Mouse (Mus musculus) hindbrain, embryonic 16.5 days (tissue): ENCODE results near the gene Gpr4. TPM values are rescaled to one million over a fixed set of nuclear protein-coding genes. Genes with fewer than 3 reads are reported as not detected.

Experiments
- ATAC-seq: fragments of 200-750 bp; cut with Nextera tagmentation; 2 replicates; pipeline ENCODE4 v1.8.0; 2017; ENCODE audit warnings: moderate TSS enrichment, moderate library complexity
- H3K27ac ChIP-seq: fragments of 300-500 bp; sonication (generic); 2 replicates; pipeline ENCODE4 v1.5.1; 2014; ENCODE audit warnings: low read depth, mild to moderate bottlenecking, control low read depth, low read length, moderate library complexity
- H3K27me3 ChIP-seq: fragments of 300-500 bp; sonication (generic); replicated peaks from 2 replicates; pipeline ENCODE4 v1.6.1; 2014; ENCODE audit warnings: low read length; ENCODE audit not compliant: control insufficient read depth, insufficient read depth
- H3K36me3 ChIP-seq: fragments of 300-500 bp; sonication (generic); 2 replicates; pipeline ENCODE4 v1.6.1; 2014; ENCODE audit warnings: mild to moderate bottlenecking, low read length, moderate library complexity, mixed read lengths; ENCODE audit not compliant: control insufficient read depth, insufficient read depth
- H3K4me1 ChIP-seq: fragments of 300-500 bp; sonication (generic); 2 replicates; pipeline ENCODE4 v1.6.1; 2014; ENCODE audit warnings: low read depth, low read length; ENCODE audit not compliant: control insufficient read depth, insufficient read depth
- H3K4me2 ChIP-seq: fragments of 300-500 bp; sonication (generic); 2 replicates; pipeline ENCODE4 v1.6.1; 2014; ENCODE audit warnings: mild to moderate bottlenecking, low read length, control low read depth, moderate library complexity
- H3K4me3 ChIP-seq: fragments of 300-500 bp; sonication (generic); 2 replicates; pipeline ENCODE4 v1.5.1; 2014; ENCODE audit warnings: mild to moderate bottlenecking, low read length, control low read depth, moderate library complexity
- H3K9ac ChIP-seq: fragments of 300-500 bp; sonication (generic); 2 replicates; pipeline ENCODE4 v1.6.1; 2014; ENCODE audit warnings: low read depth, mild to moderate bottlenecking, control low read depth, low read length, moderate library complexity
- H3K9me3 ChIP-seq: fragments of 300-500 bp; sonication (generic); 2 replicates; pipeline ENCODE4 v1.6.1; 2014; ENCODE audit warnings: mild to moderate bottlenecking, low read length, moderate library complexity; ENCODE audit not compliant: control insufficient read depth
- WGBS: fragments of 180-500 bp; shearing (Covaris S2); extraction: QIAGEN DNeasy Blood & Tissue Kit; methylation state at CpG from one replicate; pipeline ENCODE4 v1.1.7; 2014; 5-methylcytosine and 5-hydroxymethylcytosine counted together
- microRNA counts: library from miRNA; unstranded; fragments of <30 nt; microRNA quantifications from one replicate; lab custom pipeline; 2016
- microRNA-seq: library from miRNA; unstranded; fragments of <30 nt; microRNA quantifications from one replicate; pipeline ENCODE4, GENCODE M21; 2017
- polyA plus RNA-seq: library from polyadenylated mRNA; unstranded; fragments of >200 nt; fragmentation: Nextera tagmentation; extraction: Ambion mirVana; gene quantifications from 2 replicates; pipeline ENCODE4 v1.2.1, GENCODE M21; 2015

The Gpr4 gene
- polyA plus RNA-seq, 1 experiment from 2014 or later = 3.1 TPM

- H3K27ac ChIP-seq = peak overlapping the region; percentile 67
- H3K9me3 ChIP-seq = no peaks in the 10 kb centered on the region
- WGBS = under 1% methylated on average over 16 of the region's 19 CpGs
- H3K36me3 ChIP-seq = no peaks in the 10 kb centered on the region
- ATAC-seq = peak; percentile 31; the same call in 1 of the 2 replicates
- peak overlapping the region; percentile 98 for H3K4me2 ChIP-seq
- H3K27me3 ChIP-seq = no peaks in the 10 kb centered on the region
- peaks cover 20% of the 10 kb centered on the region for H3K4me1 ChIP-seq
- H3K9ac ChIP-seq = peak overlapping the region; percentile 86
- H3K4me3 ChIP-seq = peak overlapping the region; percentile 84
Observed at GRCm38 (mm10) chr7:19269721-19270441, 57.5 kb downstream of the Gpr4 start.

GRCm38 (mm10) chr7:19270509-19271237, 58.3 kb downstream of the Gpr4 start:
- peak overlapping the region; percentile 86 for H3K9ac ChIP-seq
- peak overlapping the region; percentile 89 for H3K27ac ChIP-seq
- H3K27me3 ChIP-seq = no peaks in the 10 kb centered on the region
- peaks cover 20% of the 10 kb centered on the region for H3K4me1 ChIP-seq
- peak overlapping the region; percentile 84 for H3K4me3 ChIP-seq
- WGBS = 2% methylated on average over 15 of the region's 21 CpGs
- H3K9me3 ChIP-seq = no peaks in the 10 kb centered on the region
- H3K4me2 ChIP-seq = peak overlapping the region; percentile 98
- no peaks in the 10 kb centered on the region for H3K36me3 ChIP-seq
- 0 out of 2 replicates have a peak, but pooled peaks have one; percentile 0 for ATAC-seq

GRCm38 (mm10) chr7:19271238-19272172, 59.2 kb downstream of the Gpr4 start, which contains the start of gene Vasp:
Gene Vasp (minus strand): TSS chr7:19271817.
- WGBS = under 1% methylated on average over 49 of the region's 62 CpGs
- peak within 1 kb of the TSS; percentile 86 for H3K9ac ChIP-seq
- peaks cover 20% of the 10 kb centered on the region for H3K4me1 ChIP-seq
- peak within 1 kb of the TSS; percentile 89 for H3K27ac ChIP-seq
- H3K27me3 ChIP-seq = no peaks in the 10 kb centered on the region
- peak within 1 kb of the TSS; percentile 98 for H3K4me2 ChIP-seq
- H3K36me3 ChIP-seq = no peaks in the 10 kb centered on the region
- peak within 1 kb of the TSS; percentile 84 for H3K4me3 ChIP-seq
- ATAC-seq = peak; percentile 85
- H3K9me3 ChIP-seq = no peaks in the 10 kb centered on the region

GRCm38 (mm10) chr7:19272173-19272764, 59.9 kb downstream of the Gpr4 start:
- H3K27me3 ChIP-seq = no peaks in the 10 kb centered on the region
- peak; percentile 67 for ATAC-seq
- H3K9me3 ChIP-seq = no peaks in the 10 kb centered on the region
- peak overlapping the region; percentile 86 for H3K9ac ChIP-seq
- peak overlapping the region; percentile 89 for H3K27ac ChIP-seq
- no peaks in the 10 kb centered on the region for H3K36me3 ChIP-seq
- H3K4me2 ChIP-seq = peak overlapping the region; percentile 98
- peak overlapping the region; percentile 84 for H3K4me3 ChIP-seq
- H3K4me1 ChIP-seq = peaks cover 20% of the 10 kb centered on the region
- WGBS = under 1% methylated on average over 34 of the region's 36 CpGs

MicroRNAs encoded within 50 kb of the gene (microRNA counts, 519-probe panel; counts per million panel counts)
- microRNA mmu-miR-330 (lab: Ali Mortazavi, UCI) = 1,913 counts per million, percentile 24 among the panel's probes with 10 or more counts

Small RNA genes lying within 50 kb of the gene (microRNA-seq; reads per million reads assigned to microRNA genes)
- 571 reads per million, percentile 71 among the genes with 10 or more reads in this experiment for gene Mir330

Other genes with a start within 250 kb of the Gpr4 start
- 0.65 and 0.85 TPM in 2 replicates for gene Nanos2, start 225.1 kb upstream of the Gpr4 start, polyA plus RNA-seq
- gene Mypop, start 221.3 kb upstream of the Gpr4 start, polyA plus RNA-seq = 5.8 and 6.3 TPM in 2 replicates
- gene Irf2bp1, start 208.5 kb upstream of the Gpr4 start, polyA plus RNA-seq = 26.8 and 27.3 TPM in 2 replicates
- not detected in 2 replicates for gene Foxa3, start 189.0 kb upstream of the Gpr4 start, polyA plus RNA-seq
- 24.1 and 27.5 TPM in 2 replicates for gene Sympk, start 188.2 kb upstream of the Gpr4 start, polyA plus RNA-seq
- gene Rsph6a, start 157.8 kb upstream of the Gpr4 start, polyA plus RNA-seq = 0.17 and 0.40 TPM in 2 replicates
- 29.1 and 30.0 TPM in 2 replicates for gene Dmwd, start 136.3 kb upstream of the Gpr4 start, polyA plus RNA-seq
- gene Dmpk, start 128.7 kb upstream of the Gpr4 start, polyA plus RNA-seq = 8.0 and 12.3 TPM in 2 replicates
- gene Six5, start 117.9 kb upstream of the Gpr4 start, polyA plus RNA-seq = 1.9 and 2.9 TPM in 2 replicates
- gene Gm4969, start 94.2 kb upstream of the Gpr4 start, polyA plus RNA-seq = 7.0 and 8.8 TPM in 2 replicates
- gene Fbxo46, start 92.7 kb upstream of the Gpr4 start, polyA plus RNA-seq = 16.4 and 17.7 TPM in 2 replicates
- gene Qpctl, start 63.2 kb upstream of the Gpr4 start, polyA plus RNA-seq = 24.0 and 26.3 TPM in 2 replicates
- gene Snrpd2, start 62.8 kb upstream of the Gpr4 start, polyA plus RNA-seq = 107 and 110 TPM in 2 replicates
- 2.0 and 2.9 TPM in 2 replicates for gene Gipr, start 46.4 kb upstream of the Gpr4 start, polyA plus RNA-seq
- 9.4 and 12.3 TPM in 2 replicates for gene Eml2, start 36.1 kb upstream of the Gpr4 start, polyA plus RNA-seq
- 39.9 and 41.5 TPM in 2 replicates for gene Opa3, start 15.8 kb downstream of the Gpr4 start, polyA plus RNA-seq
- gene Vasp, start 59.3 kb downstream of the Gpr4 start, polyA plus RNA-seq = 39.9 and 42.9 TPM in 2 replicates
- gene Ppm1n, start 67.5 kb downstream of the Gpr4 start, polyA plus RNA-seq = 0.79 and 1.5 TPM in 2 replicates
- 124 and 126 TPM in 2 replicates for gene Rtn2, start 70.1 kb downstream of the Gpr4 start, polyA plus RNA-seq
- gene Fosb, start 97.5 kb downstream of the Gpr4 start, polyA plus RNA-seq = 0.06 and 0.10 TPM in 2 replicates
- gene Ercc1, start 132.2 kb downstream of the Gpr4 start, polyA plus RNA-seq = 80.6 and 87.2 TPM in 2 replicates
- 23.1 and 23.6 TPM in 2 replicates for gene Cd3eap, start 146.9 kb downstream of the Gpr4 start, polyA plus RNA-seq
- 1.5 and 1.9 TPM in 2 replicates for gene Ppp1r13l, start 147.2 kb downstream of the Gpr4 start, polyA plus RNA-seq
- 22.6 and 25.1 TPM in 2 replicates for gene Ercc2, start 169.5 kb downstream of the Gpr4 start, polyA plus RNA-seq
- 2.2 and 2.5 TPM in 2 replicates for gene Klc3, start 191.6 kb downstream of the Gpr4 start, polyA plus RNA-seq
- gene Ckm, start 192.2 kb downstream of the Gpr4 start, polyA plus RNA-seq = 0.64 and 47.3 TPM in 2 replicates
- 13.5 and 15.9 TPM in 2 replicates for gene Mark4, start 246.3 kb downstream of the Gpr4 start, polyA plus RNA-seq